In the genomic region with DNA sequence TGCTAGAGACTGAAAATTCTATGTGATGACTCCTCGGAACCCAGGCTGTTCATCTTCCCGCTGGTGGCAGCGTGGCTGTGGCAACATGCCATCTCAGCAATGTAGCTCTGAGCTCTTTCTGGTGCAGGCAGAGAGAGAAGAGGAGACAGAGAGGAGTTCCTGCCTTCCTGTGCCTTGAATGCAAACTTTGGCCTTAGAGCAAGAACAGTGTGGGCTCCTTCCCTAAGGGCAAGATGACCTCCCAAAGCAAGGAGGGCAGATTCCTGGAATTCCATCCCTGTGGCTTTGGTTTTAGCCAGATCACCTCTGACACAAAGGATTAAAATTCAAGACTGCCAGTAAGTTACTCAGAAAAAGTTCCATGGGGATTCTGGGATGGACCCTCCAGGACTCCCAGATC, we compare ENCODE assay signal across 12 mouse cellular contexts. TPM values are rescaled to one million over a fixed set of nuclear protein-coding genes. Genes with fewer than 3 reads are reported as not detected.
DNase-seq lines count a peak whose midpoint lies in the region; ATAC-seq and TF ChIP-seq lines count a peak whose summit lies in the region.
"Had no signal": no experiment of that assay in that cellular context is flagged by ENCODE, and none has a peak within 500 bp of the region (broad histone marks: within the 10 kb centered on the region; RNA-seq: fewer than 3 reads in every experiment).

No protein-coding gene starts in this region.

- H3K4me2 ChIP-seq in midbrain, embryonic 13.5 days (replicated peaks) = no peak overlapping the region
- H3K4me2 ChIP-seq: embryonic facial prominence, embryonic 15.5 days; limb, embryonic 13.5 days had no signal

- H3K27me3 ChIP-seq in midbrain, embryonic 10.5 days (ENCODE audit: low read depth, poor library complexity, severe bottlenecking) = no peaks in the 10 kb centered on the region
- H3K27me3 ChIP-seq in midbrain, embryonic 13.5 days = no peaks in the 10 kb centered on the region
- H3K27me3 ChIP-seq in testis, adult 2 months (ENCODE audit: control insufficient read depth, insufficient read depth, low read length) = no peaks in the 10 kb centered on the region
- H3K27me3 ChIP-seq: embryonic facial prominence, embryonic 15.5 days had no signal

- peak overlapping the region; percentile 70 for H3K27ac ChIP-seq in midbrain, embryonic 10.5 days (replicated peaks)
- H3K27ac ChIP-seq in midbrain, embryonic 13.5 days = no peak overlapping the region
- H3K27ac ChIP-seq in testis, adult 2 months (ENCODE audit: control insufficient read depth, insufficient read depth, low read depth, low read length) = peak overlapping the region; percentile 37; the same call in 1 of the 2 replicates
- H3K27ac ChIP-seq: embryonic facial prominence, embryonic 15.5 days; limb, embryonic 13.5 days had no signal

- peak; percentile 46 for DNase-seq in adrenal gland, adult 2 months
- no peak for DNase-seq in adrenal gland, adult 18-20 months (ENCODE audit: low spot score in 2 of 2)
- DNase-seq in midbrain, embryonic 10.5 days (ENCODE audit: low spot score) = peak; percentile 52
- DNase-seq in embryo, embryonic 10 days (ENCODE audit: low spot score) = peak; percentile 79
- DNase-seq in urinary bladder, postnatal 4 days (ENCODE audit: low spot score in 2 of 2) = no peak
- no peak for DNase-seq in gastrocnemius, postnatal 25 days
- DNase-seq: gastrocnemius, postnatal 36 days had no signal

- TF ChIP-seq CTCF in testis, adult 2 months (IDR thresholded peaks at IDR 0.05; ENCODE audit: control insufficient read depth, insufficient read depth, insufficient replicate concordance, low read depth, low read length) = no peak

- ATAC-seq in midbrain, embryonic 13.5 days = no peak

- TF ChIP-seq POLR2A in testis, adult 2 months (IDR thresholded peaks at IDR 0.05; ENCODE audit: control insufficient read depth, low read depth, low read length) = no peak

- H3K9me3 ChIP-seq in midbrain, embryonic 10.5 days (replicated peaks) = no peaks in the 10 kb centered on the region
- no peaks in the 10 kb centered on the region for H3K9me3 ChIP-seq in midbrain, embryonic 13.5 days
- H3K9me3 ChIP-seq: embryonic facial prominence, embryonic 15.5 days; limb, embryonic 13.5 days had no signal

- 29% methylated on average over 3 of the region's 3 CpGs for WGBS in midbrain, embryonic 10.5 days
- 31% methylated on average over 3 of the region's 3 CpGs for WGBS in midbrain, embryonic 13.5 days

- no peak overlapping the region for H3K9ac ChIP-seq in midbrain, embryonic 13.5 days (replicated peaks)
- H3K9ac ChIP-seq: embryonic facial prominence, embryonic 15.5 days; limb, embryonic 13.5 days had no signal

- H3K4me1 ChIP-seq in midbrain, embryonic 10.5 days = peaks cover 66% of the 10 kb centered on the region
- H3K4me1 ChIP-seq in midbrain, embryonic 13.5 days (replicated peaks) = peaks cover 23% of the 10 kb centered on the region
- H3K4me1 ChIP-seq in testis, adult 2 months (ENCODE audit: control insufficient read depth, insufficient read depth, low read length) = no peaks in the 10 kb centered on the region

- no peak overlapping the region for H3K4me3 ChIP-seq in midbrain, embryonic 10.5 days
- H3K4me3 ChIP-seq in midbrain, embryonic 13.5 days (replicated peaks) = no peak overlapping the region
- no peak overlapping the region for H3K4me3 ChIP-seq in testis, adult 2 months (ENCODE audit: control insufficient read depth, low read depth, low read length)
- H3K4me3 ChIP-seq: embryonic facial prominence, embryonic 15.5 days; limb, embryonic 13.5 days had no signal

- peaks cover 24% of the 10 kb centered on the region for H3K36me3 ChIP-seq in midbrain, embryonic 10.5 days
- no peaks in the 10 kb centered on the region for H3K36me3 ChIP-seq in midbrain, embryonic 13.5 days
- H3K36me3 ChIP-seq in testis, adult 2 months (ENCODE audit: control insufficient read depth, insufficient read depth, low read length) = no peaks in the 10 kb centered on the region
- H3K36me3 ChIP-seq: embryonic facial prominence, embryonic 15.5 days; limb, embryonic 13.5 days had no signal

RNA-seq across cellular contexts. Expression of gene Pknox2, which starts 40.4 kb away (rescaled TPM):
- total RNA-seq in adrenal gland, adult 2 months (2021) = 1 to 10 TPM; 2.9 to 3.5 TPM
- polyA plus RNA-seq in adrenal gland, adult 2 months (2012; rRNA removed) = 1.8 and 2.1 TPM in 2 replicates
- 1 to 10 TPM; 2.0 to 3.5 TPM for total RNA-seq in adrenal gland, adult 18-20 months (2021)
- polyA plus RNA-seq in midbrain, embryonic 10.5 days (2016; fragmentation: Nextera tagmentation; extraction: Ambion mirVana) = 41.5 and 45.0 TPM in 2 replicates
- polyA plus RNA-seq in midbrain, embryonic 13.5 days (2015; fragmentation: Nextera tagmentation; extraction: Ambion mirVana) = 30.1 and 33.1 TPM in 2 replicates
- polyA plus RNA-seq in testis, adult 2 months (2012; rRNA removed) = 83.7 and 84.9 TPM in 2 replicates
- 10 to 100 TPM; 30.1 to 31.4 TPM for total RNA-seq in gastrocnemius, postnatal 25 days (2021)
- total RNA-seq: neutrophil, adult 5-6 weeks had no signal

Comparison
In these comparisons a context has a peak if more than half of its experiments do, and no peak if none do; other contexts are left out.
1. DNase-seq: peak in adrenal gland, adult 2 months (single experiment), midbrain, embryonic 10.5 days (single experiment) and embryo, embryonic 10 days (single experiment); none in adrenal gland, adult 18-20 months (0 of 2), urinary bladder, postnatal 4 days (0 of 2) and gastrocnemius, postnatal 25 days (single experiment).
2. RNA of gene Pknox2, which starts 40.4 kb away (polyA plus RNA-seq): 83.7 to 84.9 TPM in testis, adult 2 months, 41.5 to 45.0 TPM in midbrain, embryonic 10.5 days and 30.1 to 33.1 TPM in midbrain, embryonic 13.5 days; 1.8 to 2.1 TPM in adrenal gland, adult 2 months; every median in the first group is over 10 times any median in the second.